Mouse (Mus musculus) bone marrow, adult 2 months (tissue): ENCODE measurements around the gene Pus10. TPM values are rescaled to one million over a fixed set of nuclear protein-coding genes. Genes with fewer than 3 reads are reported as not detected.

Experiments
- H3K27ac ChIP-seq: fragments of 200-500 bp; 2 replicates; pipeline ENCODE4 v1.5.1; 2012; ENCODE audit warnings: low read depth, mild to moderate bottlenecking, control low read depth, inconsistent platforms, low read length; ENCODE audit not compliant: control insufficient read depth, poor library complexity, insufficient read depth
- H3K4me1 ChIP-seq: fragments of 200-500 bp; 2 replicates; pipeline ENCODE4 v1.6.1; 2011; ENCODE audit warnings: low read length; ENCODE audit not compliant: control insufficient read depth, insufficient read depth
- H3K4me3 ChIP-seq: fragments of 200-500 bp; replicated peaks from 2 replicates; pipeline ENCODE3; 2011; ENCODE audit warnings: mild to moderate bottlenecking, low read depth, low read length, control low read depth; ENCODE audit not compliant: control insufficient read depth
- CTCF ChIP-seq: fragments of 200-500 bp; IDR thresholded peaks from 2 replicates; pipeline ENCODE4 v1.5.1; 2011; ENCODE audit warnings: low read length, control low read depth; ENCODE audit not compliant: control insufficient read depth, insufficient read depth
- POLR2A ChIP-seq: fragments of 200-500 bp; IDR thresholded peaks from 2 replicates; pipeline ENCODE4 v1.6.1; 2011; ENCODE audit warnings: low read depth, mild to moderate bottlenecking, control low read depth, low read length, borderline replicate concordance; ENCODE audit not compliant: control insufficient read depth
- WGBS: fragments of 180-500 bp; shearing (Covaris S2); methylation state at CpG from one replicate; pipeline ENCODE4 v1.1.7; 2018; 5-methylcytosine and 5-hydroxymethylcytosine counted together
- polyA plus RNA-seq: library from polyadenylated mRNA; stranded (reverse); fragments of >200 nt; gene quantifications from 2 replicates; pipeline ENCODE4 v1.2.4, GENCODE M21; 2011; ENCODE audit warnings: low replicate concordance; ENCODE audit not compliant: missing spikeins, insufficient read depth, insufficient read length

Gene Pus10
- polyA plus RNA-seq, 1 experiment = 12.0 TPM

GRCm38 (mm10) chr11:23770760-23771506 is 105.5 kb downstream of the Pus10 start, which contains the start of gene Rel:
Rel (minus strand) TSS chr11:23770970.
- no peak for TF ChIP-seq CTCF
- TF ChIP-seq POLR2A = peak; percentile 69; the same call in 1 of the 2 replicates
- Histone ChIP-seq H3K4me3 (peak within 1 kb of the TSS; percentile 90), H3K4me1 (no peaks in the 10 kb centered on the region; the same call in 1 of the 2 replicates), H3K27ac (peak within 1 kb of the TSS; percentile 100)
- 1% methylated on average over 88 of the region's 88 CpGs for WGBS

DNA sequence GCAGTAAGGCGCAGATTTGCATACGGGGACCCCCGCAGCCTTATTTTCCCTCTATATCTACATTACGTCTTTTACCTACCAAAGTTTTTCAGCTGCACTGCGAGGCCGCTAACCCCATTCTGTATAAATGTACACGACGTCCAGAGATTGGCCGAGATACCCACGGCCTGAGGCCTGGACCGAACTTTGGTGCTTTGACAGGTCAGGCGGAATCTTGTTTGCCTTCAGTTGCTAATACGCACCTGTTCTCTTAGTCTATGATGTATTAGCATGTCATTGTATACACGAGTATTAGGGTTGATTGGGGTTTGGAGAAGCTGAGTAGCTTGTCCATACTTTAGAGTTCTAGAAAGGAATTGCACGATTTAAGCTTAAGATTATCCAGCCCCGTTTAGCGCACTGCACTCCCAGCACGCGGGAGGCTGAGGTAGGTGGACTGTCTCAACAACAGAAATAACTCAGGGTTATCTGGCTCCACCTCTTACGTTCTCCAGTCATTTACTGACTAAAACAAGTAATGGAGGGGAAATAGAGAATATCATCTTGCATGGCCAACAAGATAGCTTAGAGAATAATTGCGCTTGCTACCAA is 106.1 kb downstream of the Pus10 start:
- TF ChIP-seq POLR2A = no peak
- TF ChIP-seq CTCF = no peak
- no peaks in the 10 kb centered on the region; the same call in 1 of the 2 replicates for H3K4me1 ChIP-seq
- 8% methylated on average over 21 of the region's 21 CpGs for WGBS
- H3K4me3 ChIP-seq = peak overlapping the region; percentile 90
- H3K27ac ChIP-seq = peak overlapping the region; percentile 100

- no peak overlapping the region for H3K4me3 ChIP-seq
- no peaks in the 10 kb centered on the region; the same call in 1 of the 2 replicates for H3K4me1 ChIP-seq
- no peak for TF ChIP-seq POLR2A
- no peak for TF ChIP-seq CTCF
- no peak overlapping the region for H3K27ac ChIP-seq
- WGBS = 41% methylated on average over 1 of the region's 1 CpGs
Observed at GRCm38 (mm10) chr11:23772471-23772870, 107.0 kb downstream of the Pus10 start.

GRCm38 (mm10) chr11:23778787-23779201 is 113.3 kb downstream of the Pus10 start:
- H3K27ac ChIP-seq = no peak overlapping the region
- no peak for TF ChIP-seq CTCF
- 77% methylated on average over 8 of the region's 8 CpGs for WGBS

DNA sequence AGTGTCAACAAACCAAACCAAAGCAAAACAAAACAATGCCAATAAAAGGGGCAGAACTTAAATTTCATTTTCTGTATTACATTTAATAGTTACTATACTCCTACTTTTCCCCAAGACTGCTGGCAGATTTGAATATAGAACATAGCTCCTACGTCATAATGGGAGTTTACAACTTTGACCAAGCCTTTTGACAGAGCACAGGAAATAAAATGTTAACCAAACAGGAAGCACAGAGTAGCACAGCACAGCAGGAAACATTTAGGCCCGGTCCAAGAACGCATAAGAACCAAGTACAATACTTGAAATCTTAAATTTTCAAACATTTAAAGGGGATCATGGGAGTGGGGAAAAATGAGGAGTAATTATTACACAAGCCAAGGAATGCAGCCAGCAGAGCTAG is 116.6 kb downstream of the Pus10 start:
- 18% methylated on average over 3 of the region's 3 CpGs for WGBS
- TF ChIP-seq CTCF (no peak), POLR2A (no peak)
- H3K27ac ChIP-seq = no peak overlapping the region

More at GRCm38 (mm10) chr11:23778787-23779201, 113.3 kb downstream of the Pus10 start:
- H3K4me1 ChIP-seq = no peaks in the 10 kb centered on the region; the same call in 1 of the 2 replicates
- H3K4me3 ChIP-seq = no peak overlapping the region

More for the DNA sequence above, 116.6 kb downstream of the Pus10 start:
- H3K4me1 ChIP-seq = no peaks in the 10 kb centered on the region; the same call in 1 of the 2 replicates
- H3K4me3 ChIP-seq = no peak overlapping the region

Other genes starting within 250 kb of the Pus10 start
- 23.3 and 54.0 TPM in 2 replicates for gene Ahsa2, start 167.6 kb upstream of the Pus10 start, polyA plus RNA-seq
- gene 1700093K21Rik, start 144.5 kb upstream of the Pus10 start, polyA plus RNA-seq = not detected in 2 replicates
- gene 0610010F05Rik, start 32.0 kb upstream of the Pus10 start, polyA plus RNA-seq = 4.4 and 6.8 TPM in 2 replicates
- gene Pex13, start 285 bp downstream of the Pus10 start, polyA plus RNA-seq = 9.6 and 13.8 TPM in 2 replicates
- 1.9 and 4.1 TPM in 2 replicates for gene Rel, start 105.3 kb downstream of the Pus10 start, polyA plus RNA-seq
- 1.5 and 3.6 TPM in 2 replicates for gene Papolg, start 229.6 kb downstream of the Pus10 start, polyA plus RNA-seq